Mouse (Mus musculus): ENCODE data around the gene Pgm2l1. TPM values are rescaled to one million over a fixed set of nuclear protein-coding genes. Genes with fewer than 3 reads are reported as not detected.

Pgm2l1 gene
- polyA plus RNA-seq, 1 experiment from 2014 or later = 1.8 TPM

DNA sequence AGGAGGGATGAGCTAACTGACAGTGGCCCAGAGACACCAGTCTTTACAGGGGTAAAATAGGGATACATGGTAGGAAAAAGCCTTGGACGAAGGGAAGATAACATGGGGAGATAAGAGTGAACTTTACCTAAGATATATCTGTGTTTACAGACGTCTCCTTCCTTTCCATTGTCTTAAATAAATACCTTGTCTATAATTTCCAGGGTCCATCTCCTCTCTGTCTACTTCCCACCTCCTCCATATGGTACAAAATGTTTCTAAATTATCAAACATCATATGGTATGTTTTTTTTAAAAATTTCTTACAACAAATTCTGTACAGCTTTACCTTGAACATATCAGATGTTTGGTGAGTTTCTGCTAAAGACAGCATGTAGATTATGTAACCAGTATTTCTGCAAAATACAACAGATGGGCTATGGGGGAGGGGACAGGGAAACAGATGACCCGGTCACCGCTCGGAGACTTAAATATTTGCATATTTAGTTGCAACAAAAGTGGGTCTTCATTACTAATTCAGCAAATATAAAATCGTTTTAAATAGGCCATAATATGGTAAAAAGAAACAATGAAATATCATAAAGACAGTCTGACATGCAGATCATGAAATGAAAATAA is 12.0 kb upstream of the Pgm2l1 start:
- ATAC-seq (ENCODE audit: low read depth) = no peak
- H3K4me3 ChIP-seq (ENCODE audit: low read depth, low read length) = no peak overlapping the region
- no peaks in the 10 kb centered on the region for H3K36me3 ChIP-seq (ENCODE audit: control insufficient read depth, insufficient read depth)
- 45% methylated on average over 6 of the region's 6 CpGs for WGBS (ENCODE audit: insufficient replicate concordance)
- H3K27me3 ChIP-seq (ENCODE audit: control insufficient read depth, insufficient read depth, low read depth, low read length) = no peaks in the 10 kb centered on the region
- H3K27ac ChIP-seq (ENCODE audit: low read length) = no peak overlapping the region
- no peaks in the 10 kb centered on the region for H3K9me3 ChIP-seq (replicated peaks; ENCODE audit: control insufficient read depth, low read length)
- no peak overlapping the region for H3K9ac ChIP-seq (ENCODE audit: low read depth, low read length)
- H3K4me1 ChIP-seq (ENCODE audit: control insufficient read depth, low read depth, low read length) = no peaks in the 10 kb centered on the region
- H3K4me2 ChIP-seq (ENCODE audit: low read depth, low read length) = no peak overlapping the region

DNA sequence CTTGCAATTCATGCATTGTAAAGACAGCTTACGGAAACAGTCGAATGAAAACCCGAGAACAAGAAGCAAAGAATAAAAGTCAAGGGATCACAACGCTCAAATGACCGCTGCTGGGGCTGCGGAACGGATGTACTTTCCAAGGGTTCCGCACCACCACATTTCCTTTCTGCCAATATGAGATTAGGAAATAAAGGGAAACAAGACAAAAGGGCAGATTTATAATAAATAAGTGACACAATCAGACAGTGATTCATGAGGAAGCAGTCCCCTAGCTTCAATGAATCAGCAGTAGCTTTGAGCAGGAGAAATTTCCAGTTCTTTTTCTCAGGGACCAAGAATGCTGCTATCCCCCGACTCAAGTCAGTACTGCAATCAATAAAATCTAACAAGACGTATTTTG is 11.2 kb upstream of the Pgm2l1 start:
- Histone ChIP-seq H3K4me1 (ENCODE audit: control insufficient read depth, low read depth, low read length) (no peaks in the 10 kb centered on the region), H3K9me3 (replicated peaks; ENCODE audit: control insufficient read depth, low read length) (no peaks in the 10 kb centered on the region), H3K27ac (ENCODE audit: low read length) (no peak overlapping the region), H3K4me2 (ENCODE audit: low read depth, low read length) (no peak overlapping the region), H3K36me3 (ENCODE audit: control insufficient read depth, insufficient read depth) (no peaks in the 10 kb centered on the region), H3K27me3 (ENCODE audit: control insufficient read depth, insufficient read depth, low read depth, low read length) (no peaks in the 10 kb centered on the region), H3K4me3 (ENCODE audit: low read depth, low read length) (no peak overlapping the region), H3K9ac (ENCODE audit: low read depth, low read length) (no peak overlapping the region)
- WGBS (ENCODE audit: insufficient replicate concordance) = 35% methylated on average over 10 of the region's 10 CpGs
- no peak for ATAC-seq (ENCODE audit: low read depth)

DNA sequence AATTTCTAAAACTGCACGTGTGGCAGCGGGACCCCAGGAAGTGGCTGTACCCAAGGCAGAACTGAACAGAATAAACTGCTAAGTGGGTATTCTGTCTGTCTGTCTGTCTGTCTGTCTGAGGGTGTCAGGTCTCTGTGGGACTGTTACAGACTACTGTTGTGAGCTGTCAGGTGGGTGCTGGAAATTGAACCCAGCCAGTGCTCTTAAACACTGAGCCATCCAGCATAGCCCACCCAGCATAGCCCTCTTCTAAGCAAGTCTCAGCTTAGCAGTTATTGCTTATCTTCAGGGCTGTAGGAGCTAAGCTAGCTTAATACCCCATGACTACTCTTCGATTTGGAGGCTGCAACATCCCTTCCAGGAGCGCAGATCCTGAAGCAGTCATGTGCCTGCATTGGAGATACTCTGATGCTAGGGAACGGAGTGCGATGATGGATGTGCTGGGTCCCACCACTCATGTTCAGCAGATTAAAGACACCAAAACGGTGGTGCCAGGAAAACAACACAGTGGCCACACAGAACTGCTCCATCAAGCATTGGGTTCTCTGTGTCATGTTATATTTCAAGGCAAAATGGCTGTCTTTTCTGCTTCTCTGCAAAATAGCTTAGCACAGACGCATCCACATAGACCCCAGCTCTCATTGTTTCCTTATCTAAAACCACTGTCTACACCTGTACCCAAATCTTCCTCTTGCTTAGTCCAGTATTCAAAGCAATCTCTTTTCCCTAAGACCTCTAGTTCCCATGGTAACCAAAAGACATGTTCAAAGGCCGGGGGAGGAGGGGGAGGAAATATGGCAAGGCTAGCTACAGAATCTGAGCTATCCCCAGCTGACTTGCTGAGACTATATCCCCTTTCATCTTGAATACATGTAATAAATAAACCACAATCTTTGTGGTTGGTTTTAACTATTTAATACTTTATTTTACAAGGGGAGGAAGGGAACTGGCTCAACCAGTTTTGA is 10.3 kb upstream of the Pgm2l1 start:
- Histone ChIP-seq H3K27me3 (ENCODE audit: control insufficient read depth, insufficient read depth, low read depth, low read length) (no peaks in the 10 kb centered on the region), H3K4me2 (ENCODE audit: low read depth, low read length) (no peak overlapping the region), H3K27ac (ENCODE audit: low read length) (no peak overlapping the region), H3K4me3 (ENCODE audit: low read depth, low read length) (no peak overlapping the region), H3K9me3 (replicated peaks; ENCODE audit: control insufficient read depth, low read length) (no peaks in the 10 kb centered on the region), H3K9ac (ENCODE audit: low read depth, low read length) (no peak overlapping the region), H3K4me1 (ENCODE audit: control insufficient read depth, low read depth, low read length) (no peaks in the 10 kb centered on the region), H3K36me3 (ENCODE audit: control insufficient read depth, insufficient read depth) (no peaks in the 10 kb centered on the region)
- ATAC-seq (ENCODE audit: low read depth) = no peak
- WGBS (ENCODE audit: insufficient replicate concordance) = 61% methylated on average over 9 of the region's 9 CpGs

DNA sequence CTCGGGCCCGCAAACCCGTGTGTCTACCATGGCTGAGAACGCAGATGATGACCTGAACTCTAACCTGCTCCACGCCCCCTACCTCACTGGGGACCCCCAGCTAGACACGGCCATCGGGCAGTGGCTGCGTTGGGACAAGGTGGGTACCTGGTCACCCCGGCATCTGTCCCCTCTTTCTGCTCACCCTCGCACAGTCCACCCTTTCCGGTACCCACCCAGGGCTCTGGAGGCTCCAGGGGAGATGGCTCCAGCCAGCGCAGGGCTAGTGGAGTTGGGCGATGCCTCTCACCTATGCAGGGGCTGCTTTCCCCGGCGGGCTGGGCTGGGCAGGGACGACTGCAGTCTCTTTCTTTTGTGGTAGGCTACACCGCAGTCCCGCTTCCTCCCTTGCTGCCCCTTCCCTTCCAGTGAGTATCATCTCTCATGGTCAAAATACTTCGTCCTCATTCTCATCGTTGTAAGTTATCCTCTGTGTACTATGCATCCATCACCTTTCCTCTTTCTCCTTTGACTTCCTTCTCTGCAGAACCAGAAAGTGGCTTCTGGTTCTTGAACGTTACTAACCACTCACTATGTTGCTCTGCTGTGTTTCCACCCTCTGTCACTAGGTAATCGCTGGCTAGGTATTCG is 817 bp downstream of the Pgm2l1 start:
- Histone ChIP-seq H3K4me1 (ENCODE audit: control insufficient read depth, low read depth, low read length) (peaks cover 13% of the 10 kb centered on the region), H3K4me3 (ENCODE audit: low read depth, low read length) (peak overlapping the region; percentile 91), H3K27ac (ENCODE audit: low read length) (peak overlapping the region; percentile 99), H3K36me3 (ENCODE audit: control insufficient read depth, insufficient read depth) (no peaks in the 10 kb centered on the region), H3K4me2 (ENCODE audit: low read depth, low read length) (peak overlapping the region; percentile 99), H3K9me3 (replicated peaks; ENCODE audit: control insufficient read depth, low read length) (no peaks in the 10 kb centered on the region), H3K27me3 (ENCODE audit: control insufficient read depth, insufficient read depth, low read depth, low read length) (no peaks in the 10 kb centered on the region), H3K9ac (ENCODE audit: low read depth, low read length) (peak overlapping the region; percentile 96)
- ATAC-seq (ENCODE audit: low read depth) = peak; percentile 45
- WGBS (ENCODE audit: insufficient replicate concordance) = 1% methylated on average over 23 of the region's 23 CpGs

DNA sequence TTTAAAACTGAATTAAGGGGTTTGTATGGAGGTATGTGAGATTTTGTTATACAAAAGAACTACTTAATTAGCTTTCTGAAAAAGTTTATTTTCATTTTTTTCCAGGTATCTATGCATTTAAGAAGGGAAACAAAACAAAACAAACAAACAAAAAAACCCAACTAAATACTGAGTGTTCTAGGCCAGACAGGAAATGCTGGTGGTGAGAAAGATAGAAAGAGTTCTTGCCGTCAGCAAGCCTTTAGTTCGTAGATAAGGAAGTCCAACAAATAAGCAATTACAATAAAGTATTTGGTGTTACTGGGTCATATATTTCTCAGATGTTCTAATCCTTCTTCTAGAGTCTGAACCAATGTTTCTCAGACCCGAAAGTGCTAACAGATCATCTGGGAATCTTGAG is 1.8 kb downstream of the Pgm2l1 start:
- Histone ChIP-seq H3K36me3 (ENCODE audit: control insufficient read depth, insufficient read depth) (no peaks in the 10 kb centered on the region), H3K27ac (ENCODE audit: low read length) (no peak overlapping the region), H3K9ac (ENCODE audit: low read depth, low read length) (peak overlapping the region; percentile 20; the same call in 1 of the 2 replicates), H3K4me2 (ENCODE audit: low read depth, low read length) (peak overlapping the region; percentile 99), H3K4me3 (ENCODE audit: low read depth, low read length) (peak overlapping the region; percentile 91), H3K4me1 (ENCODE audit: control insufficient read depth, low read depth, low read length) (peaks cover 17% of the 10 kb centered on the region), H3K27me3 (ENCODE audit: control insufficient read depth, insufficient read depth, low read depth, low read length) (no peaks in the 10 kb centered on the region), H3K9me3 (replicated peaks; ENCODE audit: control insufficient read depth, low read length) (no peaks in the 10 kb centered on the region)
- ATAC-seq (ENCODE audit: low read depth) = no peak
- WGBS (ENCODE audit: insufficient replicate concordance) = 23% methylated on average over 3 of the region's 3 CpGs

DNA sequence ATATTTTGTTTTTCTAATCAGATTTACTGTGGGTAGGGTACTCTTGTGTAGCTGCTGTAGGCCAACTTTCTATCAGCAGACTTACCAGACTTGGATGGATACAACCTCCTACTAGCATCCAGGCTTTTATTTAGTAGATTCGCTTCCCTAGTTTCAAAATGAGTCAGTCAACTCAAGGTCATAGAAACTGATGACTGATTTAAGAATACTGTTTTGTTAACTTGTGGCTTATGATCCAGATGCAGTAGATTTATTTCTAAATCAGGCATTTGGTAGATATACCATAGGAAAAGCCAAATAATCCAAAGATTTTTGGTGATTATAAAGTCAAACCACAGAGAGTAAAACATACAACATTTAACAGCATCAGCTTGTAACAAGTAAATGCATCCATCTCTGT is 3.5 kb downstream of the Pgm2l1 start:
- H3K36me3 ChIP-seq (ENCODE audit: control insufficient read depth, insufficient read depth) = no peaks in the 10 kb centered on the region
- no peaks in the 10 kb centered on the region for H3K27me3 ChIP-seq (ENCODE audit: control insufficient read depth, insufficient read depth, low read depth, low read length)
- no peak overlapping the region for H3K4me3 ChIP-seq (ENCODE audit: low read depth, low read length)
- no peak for ATAC-seq (ENCODE audit: low read depth)
- H3K4me2 ChIP-seq (ENCODE audit: low read depth, low read length) = no peak overlapping the region
- 85% methylated on average over 1 of the region's 1 CpGs for WGBS (ENCODE audit: insufficient replicate concordance)
- no peaks in the 10 kb centered on the region for H3K9me3 ChIP-seq (replicated peaks; ENCODE audit: control insufficient read depth, low read length)
- H3K4me1 ChIP-seq (ENCODE audit: control insufficient read depth, low read depth, low read length) = peaks cover 19% of the 10 kb centered on the region
- H3K9ac ChIP-seq (ENCODE audit: low read depth, low read length) = no peak overlapping the region
- H3K27ac ChIP-seq (ENCODE audit: low read length) = no peak overlapping the region

DNA sequence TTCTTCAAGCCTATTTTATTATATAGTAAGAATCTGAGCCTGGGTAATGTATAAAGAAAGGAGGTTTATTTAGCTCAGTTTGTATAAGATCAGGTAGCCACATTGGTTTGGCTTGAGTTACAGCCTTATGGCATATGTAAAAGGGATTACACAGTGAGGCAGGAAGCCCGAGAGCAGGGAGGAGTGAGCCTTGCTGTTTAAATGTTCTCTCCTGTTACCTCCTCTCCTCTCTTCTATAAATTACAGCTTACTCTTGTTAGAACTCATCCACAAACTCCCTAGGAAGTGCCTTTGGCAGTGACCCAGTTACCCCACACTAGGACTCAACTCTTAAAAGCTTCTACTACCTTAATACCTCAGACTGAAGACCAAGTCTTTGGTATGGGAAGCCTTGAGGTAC is 4.5 kb downstream of the Pgm2l1 start:
- no peak overlapping the region for H3K4me2 ChIP-seq (ENCODE audit: low read depth, low read length)
- H3K27ac ChIP-seq (ENCODE audit: low read length) = no peak overlapping the region
- no peak for ATAC-seq (ENCODE audit: low read depth)
- H3K9ac ChIP-seq (ENCODE audit: low read depth, low read length) = no peak overlapping the region
- H3K4me1 ChIP-seq (ENCODE audit: control insufficient read depth, low read depth, low read length) = peaks cover 16% of the 10 kb centered on the region
- no peaks in the 10 kb centered on the region for H3K9me3 ChIP-seq (replicated peaks; ENCODE audit: control insufficient read depth, low read length)
- H3K36me3 ChIP-seq (ENCODE audit: control insufficient read depth, insufficient read depth) = no peaks in the 10 kb centered on the region
- no peaks in the 10 kb centered on the region for H3K27me3 ChIP-seq (ENCODE audit: control insufficient read depth, insufficient read depth, low read depth, low read length)
- H3K4me3 ChIP-seq (ENCODE audit: low read depth, low read length) = no peak overlapping the region
- WGBS (ENCODE audit: insufficient replicate concordance) = 59% methylated on average over 1 of the region's 1 CpGs

DNA sequence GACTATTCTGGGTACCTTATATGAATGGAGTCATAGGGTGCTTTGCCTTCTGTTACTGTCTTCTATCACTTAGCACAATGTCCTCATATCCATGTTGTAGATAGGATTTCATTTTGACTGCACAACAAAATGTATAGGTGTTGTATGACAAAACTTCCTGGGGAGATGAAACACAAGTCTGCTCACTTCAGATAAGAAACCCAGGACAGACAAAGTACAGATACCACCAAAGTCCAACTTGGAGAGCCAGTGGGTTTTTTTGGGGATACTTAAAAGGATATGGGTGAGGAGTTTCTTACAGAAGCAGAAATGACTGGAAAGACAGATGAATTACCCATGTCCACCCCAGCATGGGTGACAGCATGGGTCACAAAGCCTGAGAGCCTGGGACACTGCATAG is 6.5 kb downstream of the Pgm2l1 start:
- H3K9me3 ChIP-seq (replicated peaks; ENCODE audit: control insufficient read depth, low read length) = no peaks in the 10 kb centered on the region
- peaks cover 11% of the 10 kb centered on the region for H3K4me1 ChIP-seq (ENCODE audit: control insufficient read depth, low read depth, low read length)
- H3K4me2 ChIP-seq (ENCODE audit: low read depth, low read length) = no peak overlapping the region
- no peaks in the 10 kb centered on the region for H3K27me3 ChIP-seq (ENCODE audit: control insufficient read depth, insufficient read depth, low read depth, low read length)
- peak; percentile 32; the same call in 1 of the 2 replicates for ATAC-seq (ENCODE audit: low read depth)
- no peak overlapping the region for H3K4me3 ChIP-seq (ENCODE audit: low read depth, low read length)
- no peaks in the 10 kb centered on the region for H3K36me3 ChIP-seq (ENCODE audit: control insufficient read depth, insufficient read depth)
- peak overlapping the region; percentile 31; the same call in 1 of the 2 replicates for H3K27ac ChIP-seq (ENCODE audit: low read length)
- H3K9ac ChIP-seq (ENCODE audit: low read depth, low read length) = peak overlapping the region; percentile 3; the same call in 1 of the 2 replicates
